Mouse (Mus musculus) liver, embryonic 13.5 days (tissue): ENCODE results near the gene Shisal1. TPM values are rescaled to one million over a fixed set of nuclear protein-coding genes. Genes with fewer than 3 reads are reported as not detected.

Source experiments
- ATAC-seq: fragments of 200-750 bp; cut with Nextera tagmentation; 2 replicates; pipeline ENCODE4 v1.8.0; 2017; ENCODE audit warnings: low read depth, mild to moderate bottlenecking, moderate number of reproducible peaks, moderate library complexity
- DNase-seq: peaks from one replicate; pipeline ENCODE4 v3.0.0; 2022
- H3K27ac ChIP-seq: fragments of 300-500 bp; sonication (generic); 2 replicates; pipeline ENCODE4 v1.5.1; 2015; ENCODE audit warnings: moderate library complexity, mild to moderate bottlenecking, inconsistent platforms
- H3K27me3 ChIP-seq: fragments of 300-500 bp; sonication (generic); 2 replicates; pipeline ENCODE4 v1.6.1; 2015; ENCODE audit warnings: mild to moderate bottlenecking, inconsistent platforms
- H3K36me3 ChIP-seq: fragments of 300-500 bp; sonication (generic); 2 replicates; pipeline ENCODE4 v1.6.1; 2015; ENCODE audit warnings: mild to moderate bottlenecking, inconsistent platforms
- H3K4me1 ChIP-seq: fragments of 300-500 bp; sonication (generic); replicated peaks from 2 replicates; pipeline ENCODE4 v1.6.1; 2015; ENCODE audit warnings: inconsistent platforms
- H3K4me2 ChIP-seq: fragments of 300-500 bp; sonication (generic); 2 replicates; pipeline ENCODE4 v1.6.1; 2015; ENCODE audit warnings: inconsistent platforms, mild to moderate bottlenecking, moderate library complexity
- H3K4me3 ChIP-seq: fragments of 300-500 bp; sonication (generic); replicated peaks from 2 replicates; pipeline ENCODE4 v1.5.1; 2015; ENCODE audit warnings: mild to moderate bottlenecking, inconsistent platforms
- H3K9ac ChIP-seq: fragments of 300-500 bp; sonication (generic); 2 replicates; pipeline ENCODE4 v1.6.1; 2015; ENCODE audit warnings: mild to moderate bottlenecking, inconsistent platforms
- H3K9me3 ChIP-seq: fragments of 300-500 bp; sonication (generic); replicated peaks from 2 replicates; pipeline ENCODE4 v1.6.1; 2016; ENCODE audit warnings: inconsistent platforms
- WGBS: fragments of 180-500 bp; shearing (Covaris S2); methylation state at CpG from one replicate; pipeline ENCODE4 v1.1.7; 2015; ENCODE audit not compliant: insufficient replicate concordance; 5-methylcytosine and 5-hydroxymethylcytosine counted together
- polyA plus RNA-seq: library from polyadenylated mRNA; unstranded; fragments of >200 nt; fragmentation: Nextera tagmentation; extraction: Ambion mirVana; gene quantifications from 2 replicates; pipeline ENCODE4 v1.2.1, GENCODE M21; 2015

Gene Shisal1
- polyA plus RNA-seq, 1 experiment from 2014 or later = 0.14 TPM

DNA sequence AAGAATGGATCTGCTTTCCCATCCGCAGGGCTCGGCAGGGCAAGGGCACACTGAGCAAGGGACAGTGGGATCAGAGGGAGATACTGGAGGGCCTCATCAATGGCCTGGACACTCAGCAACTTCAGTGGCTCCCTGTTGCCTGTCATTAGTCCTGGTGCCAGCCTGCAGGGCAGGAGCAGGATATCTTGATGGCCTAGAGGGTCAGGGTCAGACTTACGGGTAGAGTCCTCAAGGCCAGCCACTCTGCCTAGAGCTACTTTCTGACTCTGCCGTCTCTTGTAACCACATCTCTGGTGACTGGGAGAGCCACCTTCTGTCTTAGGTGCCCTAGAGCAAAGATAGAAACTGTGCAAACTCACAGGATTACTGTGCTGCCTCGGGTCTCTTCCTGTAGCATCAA lies 23.1 kb downstream of the Shisal1 start:
- no peaks in the 10 kb centered on the region for H3K4me1 ChIP-seq
- no peak overlapping the region for H3K4me2 ChIP-seq
- WGBS = 66% methylated on average over 5 of the region's 5 CpGs
- H3K27ac ChIP-seq = no peak overlapping the region
- H3K27me3 ChIP-seq = peaks cover 14% of the 10 kb centered on the region
- no peaks in the 10 kb centered on the region for H3K36me3 ChIP-seq
- H3K4me3 ChIP-seq = no peak overlapping the region
- H3K9me3 ChIP-seq = no peaks in the 10 kb centered on the region
- DNase-seq (no peak), ATAC-seq (no peak)
- no peak overlapping the region for H3K9ac ChIP-seq

DNA sequence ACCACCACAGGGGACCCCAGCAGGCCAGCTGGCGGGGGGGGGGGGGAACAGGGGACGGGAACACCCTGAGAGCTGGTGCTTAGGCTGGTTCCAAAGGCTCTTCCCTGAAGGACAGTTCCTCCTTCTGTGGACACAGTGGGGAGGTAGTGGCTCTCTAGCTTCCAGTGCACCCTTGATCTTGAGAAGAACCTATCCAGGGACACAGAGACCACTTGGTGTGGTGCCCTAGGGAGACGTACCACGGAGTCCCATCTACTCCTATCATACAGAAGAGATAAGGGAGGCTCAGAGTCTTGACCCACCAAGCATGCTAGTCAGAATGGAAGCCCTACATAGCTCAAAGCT lies 28.7 kb downstream of the Shisal1 start:
- Histone ChIP-seq H3K27me3 (peaks cover 14% of the 10 kb centered on the region), H3K27ac (no peak overlapping the region), H3K4me3 (no peak overlapping the region), H3K4me1 (no peaks in the 10 kb centered on the region), H3K9me3 (no peaks in the 10 kb centered on the region), H3K4me2 (no peak overlapping the region), H3K9ac (no peak overlapping the region), H3K36me3 (no peaks in the 10 kb centered on the region)
- no peak for ATAC-seq
- DNase-seq = no peak
- WGBS = 24% methylated on average over 4 of the region's 4 CpGs

DNA sequence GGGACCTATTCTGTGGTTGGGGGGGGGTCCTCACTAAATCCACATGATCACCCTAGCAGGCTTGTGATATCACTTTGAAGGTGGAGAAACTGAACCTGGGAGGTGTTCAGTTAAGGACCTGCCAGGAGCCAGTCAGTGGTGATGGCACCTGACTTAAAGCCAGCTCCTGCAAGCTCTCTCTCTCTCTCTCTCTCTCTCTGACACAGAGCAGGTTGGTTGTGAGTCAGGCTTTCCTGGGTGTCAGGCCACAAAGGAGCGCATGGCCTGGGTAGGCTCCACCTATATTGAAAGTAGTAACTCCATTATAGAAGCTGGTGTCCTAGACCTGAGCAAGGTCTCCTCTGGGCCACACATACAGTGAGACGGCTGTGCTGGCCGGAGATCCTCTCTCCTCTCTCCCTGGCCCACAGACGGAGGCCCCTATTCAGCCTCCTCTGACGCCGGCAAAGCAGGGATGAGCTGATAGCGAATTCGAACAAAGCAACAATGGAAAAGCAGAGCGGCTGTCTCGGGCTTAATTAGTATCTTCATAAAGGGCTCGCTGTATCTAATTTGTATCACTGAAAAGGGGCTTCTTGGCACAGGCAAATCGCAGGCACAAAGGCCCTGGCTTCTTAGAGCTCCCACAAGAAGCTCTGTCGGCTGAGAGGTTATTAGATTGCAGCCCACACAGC lies 29.2 kb downstream of the Shisal1 start:
- 44% methylated on average over 13 of the region's 13 CpGs for WGBS
- ATAC-seq = no peak
- Histone ChIP-seq H3K4me2 (no peak overlapping the region), H3K36me3 (no peaks in the 10 kb centered on the region), H3K27ac (no peak overlapping the region), H3K27me3 (peaks cover 14% of the 10 kb centered on the region), H3K4me3 (no peak overlapping the region), H3K9me3 (no peaks in the 10 kb centered on the region), H3K4me1 (peaks cover under 1% of the 10 kb centered on the region), H3K9ac (no peak overlapping the region)
- DNase-seq = no peak

DNA sequence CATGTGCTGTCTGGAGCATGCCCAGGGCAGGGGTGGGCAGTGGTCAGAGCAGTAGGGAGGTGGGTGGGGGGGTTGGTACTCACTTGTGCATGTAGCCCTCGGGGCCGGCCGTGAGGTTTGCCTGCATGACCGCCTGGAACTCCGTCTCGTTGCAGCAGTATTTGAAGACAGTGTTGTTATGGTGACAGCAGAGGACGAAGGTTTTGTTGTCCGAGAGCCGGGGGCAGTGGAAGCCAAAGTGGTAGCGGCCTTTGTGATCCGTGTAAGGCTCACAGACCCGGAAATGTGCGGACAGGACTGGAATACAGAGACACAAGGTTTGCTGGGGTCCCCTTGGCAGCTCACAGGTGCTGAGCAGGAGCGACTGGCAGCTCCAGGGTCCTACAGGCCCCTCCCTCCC lies 29.9 kb downstream of the Shisal1 start:
- DNase-seq (no peak), ATAC-seq (0 out of 2 replicates have a peak, but pooled peaks have one; percentile 24)
- Histone ChIP-seq H3K27me3 (peaks cover 14% of the 10 kb centered on the region), H3K9ac (no peak overlapping the region), H3K4me2 (no peak overlapping the region), H3K4me1 (peaks cover 8% of the 10 kb centered on the region), H3K36me3 (no peaks in the 10 kb centered on the region), H3K27ac (no peak overlapping the region), H3K4me3 (no peak overlapping the region), H3K9me3 (no peaks in the 10 kb centered on the region)
- 75% methylated on average over 14 of the region's 14 CpGs for WGBS

DNA sequence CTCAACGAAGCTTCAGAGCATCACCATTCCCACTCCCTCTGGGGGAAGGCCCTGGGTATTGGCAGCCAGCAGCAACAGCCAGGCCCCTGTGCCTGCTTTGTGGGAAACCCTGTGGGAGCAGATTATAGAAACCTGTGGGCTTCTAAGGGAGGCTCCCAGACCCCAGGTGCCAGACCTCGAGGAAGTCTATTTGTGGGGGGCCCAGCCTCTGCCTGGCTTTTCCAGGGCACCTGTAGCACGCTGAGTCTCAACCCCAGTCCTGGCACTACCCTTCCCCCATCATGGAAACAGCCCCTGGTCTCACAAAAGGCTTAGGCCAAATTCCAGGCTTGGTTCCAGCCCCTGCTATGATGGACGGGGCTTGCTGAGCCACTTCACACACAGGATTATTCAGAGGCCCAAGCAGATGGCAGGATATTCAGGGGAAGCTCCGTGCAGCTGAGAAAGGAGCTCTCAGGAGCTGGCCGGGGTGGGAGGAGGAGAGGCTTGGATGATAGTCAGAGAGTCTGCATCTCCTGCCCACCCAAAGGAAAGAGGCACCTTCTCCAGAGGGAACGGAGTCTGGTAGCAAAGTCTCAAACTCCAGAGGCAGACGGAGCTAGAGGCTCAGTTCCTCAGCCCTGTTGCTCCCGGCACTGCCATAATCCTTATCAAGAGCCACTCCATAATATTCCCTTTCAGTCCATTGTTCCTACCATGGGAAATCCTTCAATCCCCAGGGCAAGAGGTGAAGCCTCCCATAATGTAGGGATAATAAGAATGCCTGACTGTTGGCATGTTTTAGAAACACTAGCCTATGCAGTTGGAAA lies 32.7 kb downstream of the Shisal1 start:
- H3K4me3 ChIP-seq = no peak overlapping the region

DNA sequence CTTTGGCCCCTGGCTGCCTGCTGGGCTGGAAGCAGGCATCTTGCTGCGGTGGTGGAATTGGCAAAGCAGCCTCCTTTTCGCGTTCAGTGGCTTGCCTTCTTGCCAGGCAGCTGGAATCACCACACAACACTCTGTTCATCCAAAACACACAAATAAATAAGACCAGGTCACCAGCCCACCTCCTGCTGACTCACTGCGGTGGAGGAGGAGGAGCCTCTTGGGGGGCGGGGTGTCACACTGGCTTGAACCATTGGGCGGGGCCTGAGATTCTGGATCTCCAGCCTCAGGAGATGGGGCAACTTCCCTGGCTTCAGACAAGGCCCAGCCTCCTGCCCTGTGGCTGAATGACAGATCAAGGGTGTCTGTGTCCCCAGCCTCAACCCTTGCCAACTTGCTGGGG lies 34.5 kb downstream of the Shisal1 start:
- no peak overlapping the region for H3K27ac ChIP-seq
- H3K27me3 ChIP-seq = no peaks in the 10 kb centered on the region
- peaks cover 10% of the 10 kb centered on the region for H3K4me1 ChIP-seq
- H3K36me3 ChIP-seq = no peaks in the 10 kb centered on the region
- whole genome bisulfite sequencing = 6% methylated on average over 6 of the region's 6 CpGs
- H3K9ac ChIP-seq = no peak overlapping the region
- peak; percentile 72 for DNase-seq
- no peaks in the 10 kb centered on the region for H3K9me3 ChIP-seq
- no peak overlapping the region for H3K4me3 ChIP-seq
- H3K4me2 ChIP-seq = no peak overlapping the region
- ATAC-seq = peak; percentile 73

More for the DNA sequence above, 32.7 kb downstream of the Shisal1 start:
- peaks cover 10% of the 10 kb centered on the region for H3K4me1 ChIP-seq
- 44% methylated on average over 9 of the region's 9 CpGs for WGBS
- DNase-seq = no peak
- no peak for ATAC-seq
- H3K36me3 ChIP-seq = no peaks in the 10 kb centered on the region
- no peak overlapping the region for H3K27ac ChIP-seq
- H3K9me3 ChIP-seq = no peaks in the 10 kb centered on the region
- no peaks in the 10 kb centered on the region for H3K27me3 ChIP-seq
- H3K4me2 ChIP-seq = no peak overlapping the region
- H3K9ac ChIP-seq = no peak overlapping the region

DNA sequence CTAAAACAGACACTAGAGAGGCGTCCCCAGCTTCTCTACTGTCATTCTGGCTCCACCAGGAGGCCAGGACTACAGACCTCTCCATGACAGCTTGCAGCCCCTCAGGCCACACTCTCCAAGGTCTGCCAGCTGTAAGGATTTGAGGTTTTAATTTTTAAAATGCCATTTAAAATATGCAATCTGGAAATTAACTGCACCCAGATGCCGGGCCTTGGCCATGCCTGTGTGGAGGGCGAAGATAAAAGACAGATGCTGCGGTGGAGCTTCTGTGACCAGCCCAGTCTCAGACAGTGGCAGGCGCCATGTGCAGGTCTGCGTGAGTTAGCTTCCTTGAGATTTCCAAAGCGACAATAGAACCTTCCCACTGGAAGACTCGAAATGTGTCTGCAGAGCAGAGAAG lies 36.8 kb downstream of the Shisal1 start:
- 62% methylated on average over 8 of the region's 8 CpGs for WGBS
- no peak overlapping the region for H3K9ac ChIP-seq
- no peak overlapping the region for H3K27ac ChIP-seq
- DNase-seq (no peak), ATAC-seq (no peak)
- H3K4me3 ChIP-seq = no peak overlapping the region
- H3K4me2 ChIP-seq = no peak overlapping the region
- peaks cover 10% of the 10 kb centered on the region for H3K4me1 ChIP-seq
- no peaks in the 10 kb centered on the region for H3K36me3 ChIP-seq
- H3K27me3 ChIP-seq = peaks cover 2% of the 10 kb centered on the region; the same call in 1 of the 2 replicates
- no peaks in the 10 kb centered on the region for H3K9me3 ChIP-seq

DNA sequence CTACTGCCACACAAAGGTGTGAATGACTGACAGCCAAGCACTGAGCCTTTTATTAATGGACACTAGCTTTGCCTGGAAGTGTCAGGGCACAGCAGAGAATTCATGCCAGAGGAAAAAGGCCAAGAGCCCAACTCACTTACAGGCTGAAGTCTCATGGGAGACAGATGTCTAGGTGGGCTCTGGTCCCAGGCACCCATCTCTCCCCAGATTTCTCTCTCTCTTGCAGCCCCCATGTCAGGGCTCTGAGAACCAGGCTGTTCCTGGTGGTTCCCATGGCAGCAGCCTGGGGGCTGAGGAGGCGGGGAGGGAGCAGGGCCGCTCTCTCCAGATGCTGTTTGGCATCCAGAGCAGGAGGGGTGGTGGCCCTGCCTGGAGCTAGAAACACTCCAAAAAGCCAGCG lies 38.3 kb downstream of the Shisal1 start:
- H3K27me3 ChIP-seq = peaks cover 2% of the 10 kb centered on the region; the same call in 1 of the 2 replicates
- H3K4me2 ChIP-seq = no peak overlapping the region
- no peaks in the 10 kb centered on the region for H3K36me3 ChIP-seq
- H3K4me1 ChIP-seq = peaks cover 10% of the 10 kb centered on the region
- no peak for ATAC-seq
- WGBS = 60% methylated on average over 3 of the region's 3 CpGs
- no peak for DNase-seq
- no peak overlapping the region for H3K4me3 ChIP-seq
- no peak overlapping the region for H3K27ac ChIP-seq
- no peak overlapping the region for H3K9ac ChIP-seq
- H3K9me3 ChIP-seq = no peaks in the 10 kb centered on the region

DNA sequence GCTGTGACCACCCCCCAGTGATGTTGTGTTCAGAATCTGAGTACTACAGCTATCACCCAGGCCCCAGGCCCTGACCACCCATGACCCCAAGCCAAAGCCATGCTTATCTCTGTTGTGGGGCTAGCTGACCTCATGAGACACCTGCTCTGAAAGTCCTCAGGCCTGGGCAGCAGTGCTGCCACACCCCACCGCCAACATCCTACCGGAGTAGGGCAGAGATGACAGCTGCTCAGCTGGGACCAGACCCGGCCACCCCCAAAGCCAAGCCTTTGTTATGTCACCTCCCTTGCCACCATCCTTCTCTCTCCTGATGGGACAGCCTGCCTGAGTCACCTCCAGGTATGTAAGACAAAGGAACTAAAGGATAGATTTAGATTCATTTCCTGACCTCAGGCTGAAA lies 41.1 kb downstream of the Shisal1 start:
- 74% methylated on average over 3 of the region's 3 CpGs for WGBS
- Histone ChIP-seq H3K4me1 (no peaks in the 10 kb centered on the region), H3K4me3 (no peak overlapping the region), H3K27ac (no peak overlapping the region), H3K9ac (no peak overlapping the region), H3K36me3 (no peaks in the 10 kb centered on the region), H3K9me3 (no peaks in the 10 kb centered on the region), H3K4me2 (no peak overlapping the region), H3K27me3 (peaks cover 2% of the 10 kb centered on the region; the same call in 1 of the 2 replicates)
- no peak for ATAC-seq
- no peak for DNase-seq

DNA sequence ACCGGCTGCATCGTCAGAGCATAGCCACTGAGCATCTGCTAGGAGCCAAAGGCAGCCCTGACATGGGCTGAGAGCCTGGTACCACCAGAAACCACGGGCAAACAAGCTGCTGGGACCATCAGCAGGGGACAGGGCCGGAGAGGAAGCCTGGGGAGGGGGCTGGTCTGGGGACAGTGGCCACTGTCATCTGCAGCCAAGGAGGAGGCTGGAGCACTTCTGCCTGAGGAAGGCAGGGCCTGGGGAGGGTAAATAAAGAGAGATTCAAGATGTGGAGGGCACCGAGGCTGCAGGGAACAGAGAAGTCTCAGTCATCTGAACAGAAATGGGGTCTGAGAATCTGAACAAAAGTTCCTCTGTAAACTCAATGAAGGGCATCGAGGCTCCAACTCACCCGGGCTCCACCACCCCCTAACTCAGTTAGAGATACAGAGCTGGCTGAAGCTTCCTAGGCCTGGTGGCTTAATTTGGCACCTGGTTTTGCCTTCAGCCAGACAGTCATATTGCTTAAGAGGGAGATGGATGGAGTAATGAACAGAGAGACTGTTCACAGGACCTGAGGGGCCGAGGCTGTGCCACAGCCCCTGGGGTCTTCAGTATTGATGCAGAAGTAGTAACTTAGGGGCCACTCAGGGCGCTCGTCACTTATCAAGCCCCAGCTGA lies 43.3 kb downstream of the Shisal1 start:
- no peak for ATAC-seq
- DNase-seq = no peak
- no peak overlapping the region for H3K4me2 ChIP-seq
- H3K9ac ChIP-seq = no peak overlapping the region
- no peaks in the 10 kb centered on the region for H3K4me1 ChIP-seq
- WGBS = 49% methylated on average over 10 of the region's 10 CpGs
- H3K4me3 ChIP-seq = no peak overlapping the region
- no peaks in the 10 kb centered on the region for H3K36me3 ChIP-seq
- peaks cover 2% of the 10 kb centered on the region; the same call in 1 of the 2 replicates for H3K27me3 ChIP-seq
- no peak overlapping the region for H3K27ac ChIP-seq
- no peaks in the 10 kb centered on the region for H3K9me3 ChIP-seq

DNA sequence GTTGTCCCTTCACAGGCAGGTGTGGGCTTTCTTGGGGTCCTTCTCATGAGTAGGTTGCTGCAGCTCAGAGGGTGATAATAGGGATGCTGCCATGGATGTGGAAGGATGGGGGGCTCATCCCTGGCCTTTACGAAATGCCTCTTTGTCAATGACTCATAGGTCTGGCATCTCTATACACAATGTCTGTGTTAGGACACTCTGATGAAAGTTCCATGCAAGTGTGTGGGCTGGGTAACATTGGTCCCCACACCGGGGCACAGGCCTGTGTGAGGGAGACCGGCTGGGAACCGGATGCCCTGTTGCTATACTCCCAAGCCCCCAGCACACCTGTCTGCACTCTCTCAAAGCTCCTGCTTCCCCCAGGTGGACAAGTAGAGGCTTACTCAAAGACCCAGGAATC lies 48.3 kb downstream of the Shisal1 start:
- H3K27ac ChIP-seq = no peak overlapping the region
- H3K4me2 ChIP-seq = no peak overlapping the region
- H3K9me3 ChIP-seq = no peaks in the 10 kb centered on the region
- WGBS = 77% methylated on average over 4 of the region's 4 CpGs
- H3K27me3 ChIP-seq = no peaks in the 10 kb centered on the region
- no peak overlapping the region for H3K9ac ChIP-seq
- no peaks in the 10 kb centered on the region for H3K36me3 ChIP-seq
- no peak for DNase-seq
- no peak overlapping the region for H3K4me3 ChIP-seq
- H3K4me1 ChIP-seq = 0 out of 2 replicates have a peak, but pooled peaks cover 3% of the 10 kb centered on the region
- no peak for ATAC-seq
